Mouse (Mus musculus) brain, adult 10 weeks (tissue): ENCODE measurements around the gene Tgtp1. TPM values are rescaled to one million over a fixed set of nuclear protein-coding genes. Genes with fewer than 3 reads are reported as not detected.

Source experiments
- polyA plus RNA-seq: library from polyadenylated mRNA; stranded (reverse); fragments of 350-450 nt; fragmentation: Illumina TruSeq; extraction: RNeasy Lipid Tissue Mini Kit (QIAGEN cat#74804); gene quantifications from one replicate; pipeline ENCODE4 v1.2.3, GENCODE M21; 2015; ENCODE audit warnings: low read depth, low replicate concordance

The Tgtp1 gene
- polyA plus RNA-seq: 1.6 TPM

GRCm38 (mm10) chr11:48994018-48994417, at the start of gene Tgtp1:
Gene Tgtp1 (minus strand): TSS chr11:48994172.

GRCm38 (mm10) chr11:48991740-48992520, 2.0 kb downstream of the Tgtp1 start, which contains the start of gene Gm12185:
Gene Gm12185 (minus strand): TSS chr11:48992226.

GRCm38 (mm10) chr11:48979251-48979650, 14.7 kb downstream of the Tgtp1 start, which contains the start of gene 9930111J21Rik1:
Gene 9930111J21Rik1 (minus strand): TSS chr11:48979398.

GRCm38 (mm10) chr11:48978240-48978939, 15.6 kb downstream of the Tgtp1 start, which contains the start of gene Olfr56:
Gene Olfr56 (plus strand): TSS chr11:48978889.

GRCm38 (mm10) chr11:48946090-48946489, 47.9 kb downstream of the Tgtp1 start, which contains the start of gene Psme2b:
Gene Psme2b (minus strand): TSS chr11:48946190.

Other genes starting within 250 kb of the Tgtp1 start
- 450 TPM for gene Rack1, start 193.8 kb downstream of the Tgtp1 start, polyA plus RNA-seq
- 34.2 TPM for gene Trim41, start 176.8 kb downstream of the Tgtp1 start, polyA plus RNA-seq
- 3.4 TPM for gene Trim7, start 168.0 kb downstream of the Tgtp1 start, polyA plus RNA-seq
- 11.3 TPM for gene Gm12184, start 167.5 kb downstream of the Tgtp1 start, polyA plus RNA-seq
- 12.1 TPM for gene Irgm1, start 122.5 kb downstream of the Tgtp1 start, polyA plus RNA-seq
- not detected for gene Gm5431, start 92.0 kb downstream of the Tgtp1 start, polyA plus RNA-seq
- gene Psme2b, start 48.0 kb downstream of the Tgtp1 start, polyA plus RNA-seq: 1.7 TPM
- not detected for gene Olfr56, start 15.3 kb downstream of the Tgtp1 start, polyA plus RNA-seq
- gene 9930111J21Rik1, start 14.8 kb downstream of the Tgtp1 start, polyA plus RNA-seq: 1.6 TPM
- gene Gm12185, start 1.9 kb downstream of the Tgtp1 start, polyA plus RNA-seq: not detected
- gene 9930111J21Rik2, start 57.1 kb upstream of the Tgtp1 start, polyA plus RNA-seq: 1.9 TPM
- gene Tgtp2, start 70.0 kb upstream of the Tgtp1 start, polyA plus RNA-seq: 1.4 TPM
- 2.4 TPM for gene Ifi47, start 82.4 kb upstream of the Tgtp1 start, polyA plus RNA-seq
- not detected for gene Olfr1396, start 120.7 kb upstream of the Tgtp1 start, polyA plus RNA-seq
- not detected for gene Olfr1395, start 148.1 kb upstream of the Tgtp1 start, polyA plus RNA-seq
- not detected for gene Olfr1394, start 160.2 kb upstream of the Tgtp1 start, polyA plus RNA-seq
- gene Btnl9, start 193.0 kb upstream of the Tgtp1 start, polyA plus RNA-seq: 0.07 TPM
- gene Zfp62, start 209.1 kb upstream of the Tgtp1 start, polyA plus RNA-seq: 28.5 TPM